Mouse (Mus musculus): Measurements from ENCODE around the gene Rpl31. TPM values are rescaled to one million over a fixed set of nuclear protein-coding genes. Genes with fewer than 3 reads are reported as not detected.
A peak's percentile ranks its signal among the peaks of the same experiment; 100 is the strongest.

The Rpl31 gene
- polyA plus RNA-seq, 1 experiment from 2014 or later = 396 TPM

DNA sequence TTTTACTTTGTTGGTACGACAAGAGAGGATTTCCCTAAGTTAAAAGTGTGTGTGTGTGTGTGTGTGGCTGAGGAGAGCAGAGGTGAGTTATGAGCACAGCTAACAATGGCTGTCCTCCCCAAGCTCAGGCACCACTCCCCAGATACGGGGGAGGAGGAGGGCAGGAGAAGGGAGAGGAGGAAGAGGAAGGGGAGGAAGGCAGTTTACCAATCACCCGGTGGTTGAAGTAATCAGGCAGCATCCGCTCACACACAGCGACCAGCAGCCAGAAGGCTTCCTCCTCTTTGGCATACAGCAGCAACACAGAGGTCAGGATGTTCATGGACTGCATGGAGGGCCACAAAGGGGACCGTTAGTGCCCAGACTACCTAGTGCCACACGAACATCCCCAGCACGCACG, 17.3 kb downstream of the Rpl31 start:
- no peak overlapping the region for H3K27ac ChIP-seq (ENCODE audit: poor library complexity, severe bottlenecking)
- H3K9ac ChIP-seq = peak overlapping the region; percentile 23; the same call in 1 of the 2 replicates
- H3K4me1 ChIP-seq (replicated peaks) = no peaks in the 10 kb centered on the region; the same call in 1 of the 2 replicates
- 78% methylated on average over 9 of the region's 9 CpGs for WGBS
- no peak overlapping the region for H3K4me2 ChIP-seq
- no peaks in the 10 kb centered on the region for H3K27me3 ChIP-seq (replicated peaks)
- H3K9me3 ChIP-seq (replicated peaks) = no peaks in the 10 kb centered on the region
- no peak overlapping the region for H3K4me3 ChIP-seq
- H3K36me3 ChIP-seq = peaks cover 38% of the 10 kb centered on the region
- ATAC-seq (ENCODE audit: insufficient number of reproducible peaks, low FRiP score) = no peak

- peaks cover 29% of the 10 kb centered on the region for H3K36me3 ChIP-seq
- no peak for ATAC-seq (ENCODE audit: insufficient number of reproducible peaks, low FRiP score)
- WGBS = 63% methylated on average over 3 of the region's 3 CpGs
Observed at GRCm38 (mm10) chr1:39386456-39386855, 18.8 kb downstream of the Rpl31 start.

DNA sequence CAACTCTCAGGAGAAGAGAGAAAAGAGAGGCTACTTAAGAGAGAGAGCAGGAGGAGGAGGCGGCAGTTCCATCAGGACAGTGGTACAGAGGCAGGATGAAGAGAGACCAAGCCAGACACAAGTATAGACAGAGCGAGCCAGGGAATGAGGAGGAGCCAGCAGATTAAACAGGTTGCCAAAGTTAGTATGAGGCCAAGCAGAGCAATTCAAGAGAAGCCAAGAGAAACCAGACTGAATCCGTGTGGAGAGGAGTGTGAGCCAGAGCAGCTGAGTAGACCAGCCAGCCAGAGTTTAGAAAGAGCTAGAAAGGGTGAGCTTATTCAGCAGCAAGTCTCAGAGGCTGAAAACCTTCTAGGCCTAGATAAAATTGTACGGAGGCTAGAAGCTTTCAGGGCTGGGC, 19.9 kb downstream of the Rpl31 start:
- no peaks in the 10 kb centered on the region; the same call in 1 of the 2 replicates for H3K4me1 ChIP-seq (replicated peaks)
- ATAC-seq (ENCODE audit: insufficient number of reproducible peaks, low FRiP score) = no peak
- H3K4me2 ChIP-seq = no peak overlapping the region
- WGBS = 76% methylated on average over 4 of the region's 4 CpGs
- H3K36me3 ChIP-seq = peaks cover 35% of the 10 kb centered on the region
- H3K9ac ChIP-seq = no peak overlapping the region
- no peak overlapping the region for H3K27ac ChIP-seq (ENCODE audit: poor library complexity, severe bottlenecking)
- H3K27me3 ChIP-seq (replicated peaks) = no peaks in the 10 kb centered on the region
- H3K9me3 ChIP-seq (replicated peaks) = no peaks in the 10 kb centered on the region
- H3K4me3 ChIP-seq = no peak overlapping the region

More at GRCm38 (mm10) chr1:39386456-39386855, 18.8 kb downstream of the Rpl31 start:
- H3K4me2 ChIP-seq = no peak overlapping the region
- no peak overlapping the region for H3K9ac ChIP-seq
- no peaks in the 10 kb centered on the region for H3K9me3 ChIP-seq (replicated peaks)
- no peaks in the 10 kb centered on the region for H3K27me3 ChIP-seq (replicated peaks)
- H3K4me3 ChIP-seq = no peak overlapping the region
- no peak overlapping the region for H3K27ac ChIP-seq (ENCODE audit: poor library complexity, severe bottlenecking)
- H3K4me1 ChIP-seq (replicated peaks) = no peaks in the 10 kb centered on the region; the same call in 1 of the 2 replicates

- Histone ChIP-seq H3K27ac (ENCODE audit: poor library complexity, severe bottlenecking) (no peak overlapping the region), H3K4me3 (no peak overlapping the region), H3K27me3 (replicated peaks) (no peaks in the 10 kb centered on the region), H3K4me1 (replicated peaks) (no peaks in the 10 kb centered on the region; the same call in 1 of the 2 replicates), H3K9ac (no peak overlapping the region), H3K36me3 (peaks cover 38% of the 10 kb centered on the region), H3K4me2 (no peak overlapping the region), H3K9me3 (replicated peaks) (no peaks in the 10 kb centered on the region)
- no peak for ATAC-seq (ENCODE audit: insufficient number of reproducible peaks, low FRiP score)
- 75% methylated on average over 2 of the region's 2 CpGs for WGBS
Observed at GRCm38 (mm10) chr1:39388163-39388562, 20.5 kb downstream of the Rpl31 start.

- Histone ChIP-seq H3K4me1 (replicated peaks) (no peaks in the 10 kb centered on the region; the same call in 1 of the 2 replicates), H3K27ac (ENCODE audit: poor library complexity, severe bottlenecking) (no peak overlapping the region), H3K4me2 (no peak overlapping the region), H3K27me3 (replicated peaks) (no peaks in the 10 kb centered on the region), H3K36me3 (peaks cover 43% of the 10 kb centered on the region), H3K4me3 (no peak overlapping the region), H3K9me3 (replicated peaks) (no peaks in the 10 kb centered on the region), H3K9ac (no peak overlapping the region)
- WGBS = 59% methylated on average over 11 of the region's 11 CpGs
- no peak for ATAC-seq (ENCODE audit: insufficient number of reproducible peaks, low FRiP score)
Observed at GRCm38 (mm10) chr1:39389338-39389737, 21.7 kb downstream of the Rpl31 start.

DNA sequence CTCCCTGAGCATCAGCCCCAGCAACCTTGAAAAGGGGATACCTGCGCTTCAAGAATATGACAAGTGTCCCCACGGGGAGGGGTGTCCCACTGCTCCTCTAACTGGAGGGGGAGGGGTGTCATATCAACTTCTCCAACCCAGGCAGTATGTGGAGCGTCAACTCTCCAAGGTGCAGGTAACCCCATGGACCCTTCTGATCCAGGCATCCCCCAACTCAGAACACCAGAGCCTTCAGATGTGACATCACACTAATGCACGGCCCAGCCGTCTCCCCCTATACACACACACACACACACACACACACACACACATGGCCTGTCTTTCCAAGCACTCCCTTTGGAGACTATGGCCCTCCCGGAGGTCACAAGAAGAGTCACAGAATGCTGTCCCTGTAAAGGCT, 24.0 kb downstream of the Rpl31 start:
- H3K27me3 ChIP-seq (replicated peaks) = no peaks in the 10 kb centered on the region
- no peaks in the 10 kb centered on the region for H3K9me3 ChIP-seq (replicated peaks)
- 0 out of 2 replicates have a peak overlapping the region, but pooled peaks have one; percentile 14 for H3K9ac ChIP-seq
- no peaks in the 10 kb centered on the region; the same call in 1 of the 2 replicates for H3K4me1 ChIP-seq (replicated peaks)
- WGBS = 86% methylated on average over 6 of the region's 6 CpGs
- H3K4me2 ChIP-seq = no peak overlapping the region
- no peak for ATAC-seq (ENCODE audit: insufficient number of reproducible peaks, low FRiP score)
- H3K4me3 ChIP-seq = no peak overlapping the region
- no peak overlapping the region for H3K27ac ChIP-seq (ENCODE audit: poor library complexity, severe bottlenecking)
- peaks cover 27% of the 10 kb centered on the region for H3K36me3 ChIP-seq

- Histone ChIP-seq H3K36me3 (peaks cover 32% of the 10 kb centered on the region), H3K9ac (0 out of 2 replicates have a peak overlapping the region, but pooled peaks have one; percentile 14), H3K4me1 (replicated peaks) (no peaks in the 10 kb centered on the region; the same call in 1 of the 2 replicates), H3K9me3 (replicated peaks) (peaks cover 2% of the 10 kb centered on the region; the same call in 1 of the 2 replicates), H3K4me2 (no peak overlapping the region), H3K4me3 (no peak overlapping the region), H3K27ac (ENCODE audit: poor library complexity, severe bottlenecking) (no peak overlapping the region), H3K27me3 (replicated peaks) (no peaks in the 10 kb centered on the region)
- 56% methylated on average over 3 of the region's 3 CpGs for WGBS
- ATAC-seq (ENCODE audit: insufficient number of reproducible peaks, low FRiP score) = no peak
Observed at GRCm38 (mm10) chr1:39392189-39392588, 24.5 kb downstream of the Rpl31 start.

DNA sequence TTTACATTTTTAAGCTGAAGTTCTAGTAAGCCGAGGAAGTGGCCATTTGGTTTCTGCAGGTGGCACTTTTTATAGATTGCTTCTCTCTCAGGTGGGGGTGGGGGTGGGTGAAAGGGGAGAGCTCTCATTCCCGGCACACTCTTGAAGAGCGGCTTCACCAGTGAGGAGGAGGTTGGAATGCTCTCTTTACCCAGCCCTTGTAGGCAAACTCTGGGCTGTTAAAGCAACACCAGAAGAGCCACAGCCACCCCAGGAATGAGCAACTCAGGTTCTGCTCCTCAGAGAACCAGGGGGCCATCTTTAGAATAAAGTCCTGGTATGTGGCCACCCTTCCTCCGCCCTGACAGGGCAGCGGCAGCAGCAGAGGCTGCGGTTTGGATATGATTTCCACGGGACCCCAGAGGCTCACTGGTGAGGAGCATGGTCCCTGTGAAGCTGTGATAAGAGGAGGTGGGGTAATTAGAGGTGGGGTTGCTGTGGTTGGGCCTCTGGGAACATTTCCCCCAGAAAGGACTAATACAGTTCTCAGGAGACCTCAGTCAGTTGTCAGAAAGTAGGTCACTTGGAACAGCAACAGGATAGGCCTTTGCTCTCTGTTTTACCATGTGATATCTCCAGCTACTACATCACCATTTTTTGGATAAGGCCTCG, 25.7 kb downstream of the Rpl31 start:
- no peak for ATAC-seq (ENCODE audit: insufficient number of reproducible peaks, low FRiP score)
- WGBS = 66% methylated on average over 8 of the region's 8 CpGs
- Histone ChIP-seq H3K9me3 (replicated peaks) (peaks cover 9% of the 10 kb centered on the region), H3K4me2 (no peak overlapping the region), H3K4me1 (replicated peaks) (no peaks in the 10 kb centered on the region; the same call in 1 of the 2 replicates), H3K36me3 (peaks cover 36% of the 10 kb centered on the region), H3K27me3 (replicated peaks) (no peaks in the 10 kb centered on the region), H3K4me3 (no peak overlapping the region), H3K9ac (no peak overlapping the region), H3K27ac (ENCODE audit: poor library complexity, severe bottlenecking) (no peak overlapping the region)

- peaks cover 31% of the 10 kb centered on the region for H3K36me3 ChIP-seq
- no peak overlapping the region for H3K4me2 ChIP-seq
- H3K9me3 ChIP-seq (replicated peaks) = peaks cover 9% of the 10 kb centered on the region
- H3K4me3 ChIP-seq = no peak overlapping the region
- no peaks in the 10 kb centered on the region; the same call in 1 of the 2 replicates for H3K4me1 ChIP-seq (replicated peaks)
- no peak for ATAC-seq (ENCODE audit: insufficient number of reproducible peaks, low FRiP score)
- no peak overlapping the region for H3K27ac ChIP-seq (ENCODE audit: poor library complexity, severe bottlenecking)
- WGBS = 71% methylated on average over 10 of the region's 10 CpGs
- H3K9ac ChIP-seq = no peak overlapping the region
- H3K27me3 ChIP-seq (replicated peaks) = no peaks in the 10 kb centered on the region
Observed at GRCm38 (mm10) chr1:39394096-39394495, 26.5 kb downstream of the Rpl31 start.

DNA sequence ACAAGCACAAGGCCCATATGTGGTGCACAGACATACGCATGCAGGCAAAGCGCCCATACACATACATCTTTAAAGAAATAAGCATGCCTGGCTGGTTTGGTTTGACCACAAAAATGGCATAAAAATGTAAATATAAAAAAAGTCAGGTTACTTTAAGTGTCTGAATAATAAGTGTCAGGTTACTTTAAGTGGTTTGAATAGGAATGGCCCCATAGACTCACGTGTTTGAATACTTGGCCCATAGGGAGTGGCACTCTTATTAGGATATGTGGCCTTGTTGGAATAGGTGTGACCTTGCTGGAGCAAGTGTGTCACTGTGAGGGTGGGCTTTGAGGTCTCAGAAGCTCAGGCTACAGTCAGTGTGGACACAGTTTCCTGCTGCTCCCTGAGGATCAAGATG, 27.0 kb downstream of the Rpl31 start:
- 0 out of 2 replicates have a peak, but pooled peaks cover 3% of the 10 kb centered on the region for H3K4me1 ChIP-seq (replicated peaks)
- peaks cover 9% of the 10 kb centered on the region for H3K9me3 ChIP-seq (replicated peaks)
- H3K27me3 ChIP-seq (replicated peaks) = no peaks in the 10 kb centered on the region
- H3K36me3 ChIP-seq = peaks cover 31% of the 10 kb centered on the region
- 92% methylated on average over 3 of the region's 3 CpGs for WGBS
- H3K9ac ChIP-seq = no peak overlapping the region
- ATAC-seq (ENCODE audit: insufficient number of reproducible peaks, low FRiP score) = no peak
- H3K4me2 ChIP-seq = no peak overlapping the region
- H3K4me3 ChIP-seq = no peak overlapping the region
- no peak overlapping the region for H3K27ac ChIP-seq (ENCODE audit: poor library complexity, severe bottlenecking)

DNA sequence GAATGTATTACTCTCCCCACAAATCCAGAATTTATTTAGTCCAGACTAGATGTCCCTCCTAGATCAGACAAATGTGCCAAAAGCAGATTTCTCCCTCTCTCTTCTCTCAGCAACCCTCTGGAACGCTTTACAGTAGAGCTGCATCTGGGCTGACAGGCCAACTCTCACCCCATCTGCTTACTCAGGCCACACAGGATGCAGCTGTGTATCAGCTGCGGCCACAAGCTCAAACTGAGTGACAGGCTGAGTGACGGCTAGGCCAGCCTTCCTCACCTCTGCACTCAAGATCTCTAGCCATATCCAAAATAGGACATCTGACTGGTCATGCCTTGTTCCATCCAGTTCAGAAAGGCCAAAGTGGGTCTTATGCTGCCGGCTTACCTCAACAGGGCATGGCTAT, 28.7 kb downstream of the Rpl31 start:
- Histone ChIP-seq H3K4me3 (no peak overlapping the region), H3K4me2 (no peak overlapping the region), H3K27me3 (replicated peaks) (no peaks in the 10 kb centered on the region), H3K36me3 (peaks cover 31% of the 10 kb centered on the region), H3K9me3 (replicated peaks) (peaks cover 9% of the 10 kb centered on the region), H3K9ac (no peak overlapping the region), H3K27ac (ENCODE audit: poor library complexity, severe bottlenecking) (no peak overlapping the region), H3K4me1 (replicated peaks) (0 out of 2 replicates have a peak, but pooled peaks cover 6% of the 10 kb centered on the region)
- WGBS = 54% methylated on average over 4 of the region's 4 CpGs
- no peak for ATAC-seq (ENCODE audit: insufficient number of reproducible peaks, low FRiP score)
